Mouse (Mus musculus) frontal cortex, adult 2 months (tissue): Measurements from ENCODE around the gene Tdrd7. TPM values are rescaled to one million over a fixed set of nuclear protein-coding genes. Genes with fewer than 3 reads are reported as not detected.
A peak's percentile ranks its signal among the peaks of the same experiment; 100 is the strongest.

Experiments used
- DNase-seq, 2 experiments: peaks; one replicate each; pipeline ENCODE4 v3.0.0; 2022; ENCODE audit warnings: low spot score in 1 of 2; ENCODE audit errors: extremely low spot score in 1 of 2
- polyA plus RNA-seq: library from polyadenylated mRNA; depleted of rRNA; stranded (reverse); fragments of >200 nt; gene quantifications from 2 replicates; pipeline ENCODE4 v1.2.3, GENCODE M21; 2012

The Tdrd7 gene
- polyA plus RNA-seq, 1 experiment, result 30.7 TPM

DNA sequence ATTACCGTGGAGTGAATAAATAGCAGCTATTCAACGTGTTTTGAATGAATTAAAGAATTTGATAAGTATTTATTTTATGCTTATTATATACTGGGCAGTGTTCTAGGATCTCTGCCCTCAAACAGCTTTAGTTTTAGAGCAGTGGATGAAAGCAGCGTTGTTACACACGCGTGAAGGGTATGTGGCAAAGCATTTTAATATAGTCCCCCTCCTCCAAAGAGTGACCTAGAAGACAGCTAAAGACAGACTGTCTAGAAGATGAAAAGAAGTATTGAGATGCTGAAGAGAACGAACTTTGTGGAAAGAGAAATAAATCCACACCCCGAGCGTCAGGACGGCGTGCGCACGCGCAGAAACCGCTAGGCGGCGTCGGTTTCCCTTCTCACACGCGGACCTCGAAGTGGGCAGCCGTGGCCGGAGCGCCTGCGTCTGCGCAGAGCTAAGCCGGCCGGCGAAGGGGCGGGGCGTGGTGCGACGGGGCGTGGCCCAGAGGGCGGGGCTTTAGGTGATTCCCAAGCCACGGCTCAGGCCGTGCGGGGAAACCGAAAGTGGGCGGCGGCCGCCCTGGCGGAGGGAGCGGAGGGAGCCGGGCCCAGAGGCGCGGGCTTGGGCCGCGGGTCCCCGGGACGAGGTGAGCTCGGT lies 6.8 kb downstream of the Tdrd7 start:
- DNase-seq, result peak; percentile 94 to 99

DNA sequence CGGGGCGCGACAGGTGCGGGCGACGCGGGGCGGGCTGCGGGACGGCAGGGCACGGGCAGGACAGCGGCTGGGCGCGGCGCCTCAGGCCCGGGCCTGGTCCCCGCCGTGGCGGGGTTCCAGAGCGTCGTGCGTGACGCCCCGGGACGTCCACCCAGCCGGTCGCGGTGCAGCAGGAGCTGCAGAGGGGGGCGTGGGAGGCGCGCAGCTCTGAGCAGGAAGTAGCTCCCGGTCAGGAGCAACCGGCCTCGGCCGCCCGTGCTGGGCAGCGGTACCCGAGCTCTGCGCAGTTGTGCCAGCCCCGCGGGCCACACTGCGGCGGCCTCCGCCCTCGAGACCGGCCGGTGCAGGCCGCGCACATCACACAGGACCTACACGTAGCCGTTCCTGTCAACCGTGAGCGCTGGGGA lies 7.3 kb downstream of the Tdrd7 start:
- peak; percentile 14 to 54 for DNase-seq

DNA sequence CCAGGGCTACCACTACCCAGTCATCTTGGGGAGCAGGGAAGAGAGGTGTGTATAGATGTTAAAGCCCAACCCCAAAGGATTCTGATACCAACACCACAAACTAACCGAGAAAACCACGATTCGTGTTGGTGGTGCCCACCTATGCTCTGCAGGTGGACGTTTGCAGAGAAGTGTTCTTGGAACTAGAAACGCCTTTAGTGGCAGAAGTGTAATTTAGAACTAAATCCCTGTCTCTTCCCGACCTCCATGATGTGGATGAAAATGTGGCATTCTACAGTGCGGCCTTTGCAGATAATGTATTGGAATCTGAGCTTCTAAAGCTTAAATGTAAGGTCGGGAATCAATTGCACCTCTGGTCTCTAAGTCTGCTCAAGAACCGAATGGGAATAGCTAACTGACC lies 7.8 kb downstream of the Tdrd7 start:
- DNase-seq, result peak in 1 of 2 experiments; percentile 11

DNA sequence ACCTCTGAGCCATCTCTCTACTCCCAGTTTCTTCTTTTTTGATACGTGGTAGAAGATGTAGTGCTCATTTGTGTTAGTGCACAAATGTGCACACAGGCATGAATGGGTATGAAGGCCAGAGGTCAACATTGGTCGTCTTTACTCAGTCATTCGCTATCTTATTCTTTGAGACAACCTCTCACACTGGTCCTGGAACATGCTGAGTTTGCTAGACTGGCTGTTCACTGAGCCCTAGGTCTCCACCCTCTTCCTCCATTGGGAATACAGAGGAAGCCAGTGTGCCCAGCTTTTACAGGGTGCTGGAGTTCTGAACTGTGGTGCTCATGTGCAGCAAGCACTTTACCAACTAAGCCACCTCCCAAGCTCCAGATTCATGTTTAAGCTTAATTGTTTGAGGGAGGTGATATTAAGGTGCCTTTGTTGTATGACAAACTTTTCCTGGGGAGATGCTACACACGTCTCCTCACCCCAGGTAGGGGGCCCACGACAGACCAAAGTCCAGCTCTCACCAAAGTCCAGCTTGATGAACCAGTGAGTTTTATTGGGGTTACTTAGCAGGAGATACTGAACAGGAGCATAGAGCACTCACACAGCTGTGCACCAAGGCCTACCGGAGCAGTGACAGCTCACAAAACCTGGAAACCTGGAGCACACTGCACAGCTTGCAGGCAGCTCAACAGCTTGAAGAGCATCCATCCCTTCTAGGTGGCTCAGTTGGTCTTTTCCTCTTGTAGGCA lies 12.0 kb downstream of the Tdrd7 start:
- no peak for DNase-seq

DNA sequence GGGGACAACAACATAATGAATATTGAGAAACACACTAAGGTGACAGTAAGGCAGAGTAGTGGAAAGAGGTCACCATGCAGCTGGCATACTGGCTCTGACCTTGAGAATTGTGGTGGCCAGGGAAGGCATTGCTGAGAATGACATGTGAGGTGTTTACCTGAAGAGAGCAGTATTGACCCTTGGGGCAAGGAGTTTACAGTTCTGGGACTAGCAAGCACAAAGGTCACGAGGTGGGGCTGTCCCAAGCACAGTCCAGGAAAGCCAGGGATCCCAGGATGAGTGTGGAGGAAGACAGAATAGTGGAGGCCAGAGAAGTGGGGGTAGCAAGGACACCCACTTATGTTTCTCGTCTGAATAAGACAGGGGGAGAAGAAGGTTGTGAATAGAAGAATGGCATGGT lies 14.8 kb downstream of the Tdrd7 start:
- no peak for DNase-seq

DNA sequence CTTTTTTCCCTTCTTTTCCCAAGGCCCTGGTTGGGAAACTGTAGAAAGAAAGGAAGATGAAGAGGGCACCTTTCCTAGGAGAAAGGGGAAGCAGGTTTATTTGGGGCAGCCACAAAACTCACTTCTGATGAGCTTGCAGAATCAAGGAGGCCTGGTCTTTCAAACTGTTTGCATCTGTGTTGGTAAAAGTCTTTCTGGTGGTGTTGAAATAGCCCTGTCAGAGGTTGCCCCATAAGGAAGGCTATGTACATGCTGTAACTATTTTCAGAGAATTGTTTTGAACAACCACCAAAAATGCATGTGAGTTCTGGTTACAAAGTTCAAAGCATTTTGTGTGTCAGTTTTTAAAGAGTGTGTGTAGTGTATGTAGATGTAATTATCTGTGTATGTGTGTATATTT lies 15.9 kb downstream of the Tdrd7 start:
- DNase-seq, result no peak

DNA sequence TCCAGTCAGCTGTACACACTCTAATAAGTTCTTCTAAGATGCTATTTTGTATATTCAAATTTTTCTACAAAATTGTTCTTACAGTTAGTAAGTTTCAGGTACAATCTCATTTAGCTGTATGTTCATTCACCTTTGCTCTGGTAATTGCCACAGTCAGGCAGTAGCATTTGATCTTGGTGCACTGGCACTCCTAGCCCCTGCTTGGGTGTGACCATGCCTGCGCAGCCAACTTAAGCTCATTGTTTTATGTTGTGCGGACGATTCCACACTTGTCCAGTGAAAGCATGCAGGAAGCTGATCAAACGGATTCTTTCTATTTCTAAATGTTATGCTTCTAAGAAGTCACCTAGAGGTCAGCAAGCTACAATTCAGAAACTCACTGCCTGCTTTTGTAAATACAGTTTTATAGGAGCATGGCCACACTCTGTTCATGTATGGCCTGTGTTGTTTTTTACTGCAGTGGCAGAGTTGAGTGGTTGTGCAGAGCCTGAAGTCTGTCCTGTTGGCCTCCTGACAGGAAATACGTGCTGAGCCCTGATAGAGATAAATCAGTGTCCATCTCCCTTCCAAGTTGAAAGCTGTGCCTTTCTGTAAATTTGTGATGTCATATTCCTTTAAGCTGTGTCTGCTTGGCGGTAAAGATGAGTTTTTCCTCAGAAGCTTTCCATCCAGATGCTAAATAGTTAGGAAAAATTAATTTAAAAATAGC lies 25.4 kb downstream of the Tdrd7 start:
- DNase-seq, result no peak

DNA sequence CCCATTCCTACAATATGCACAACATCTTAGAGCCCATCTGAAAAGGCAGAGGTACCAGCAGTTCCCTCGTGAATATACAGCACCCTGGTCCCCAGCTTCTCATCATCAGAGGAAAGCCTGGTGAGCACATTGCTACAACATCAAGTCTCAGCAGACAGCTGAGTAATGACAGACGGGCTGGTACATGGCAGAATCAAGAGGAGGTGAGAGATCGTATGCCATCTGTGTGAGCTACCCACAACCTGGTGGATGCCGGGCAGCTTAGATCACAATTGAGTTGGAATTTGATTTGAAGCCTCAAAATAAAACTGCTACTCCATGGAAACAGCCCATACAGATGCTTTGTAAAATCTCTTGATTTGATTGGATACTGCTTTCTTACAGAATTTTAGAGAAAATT lies 33.4 kb downstream of the Tdrd7 start:
- peak in 1 of 2 experiments; percentile 24 for DNase-seq

DNA sequence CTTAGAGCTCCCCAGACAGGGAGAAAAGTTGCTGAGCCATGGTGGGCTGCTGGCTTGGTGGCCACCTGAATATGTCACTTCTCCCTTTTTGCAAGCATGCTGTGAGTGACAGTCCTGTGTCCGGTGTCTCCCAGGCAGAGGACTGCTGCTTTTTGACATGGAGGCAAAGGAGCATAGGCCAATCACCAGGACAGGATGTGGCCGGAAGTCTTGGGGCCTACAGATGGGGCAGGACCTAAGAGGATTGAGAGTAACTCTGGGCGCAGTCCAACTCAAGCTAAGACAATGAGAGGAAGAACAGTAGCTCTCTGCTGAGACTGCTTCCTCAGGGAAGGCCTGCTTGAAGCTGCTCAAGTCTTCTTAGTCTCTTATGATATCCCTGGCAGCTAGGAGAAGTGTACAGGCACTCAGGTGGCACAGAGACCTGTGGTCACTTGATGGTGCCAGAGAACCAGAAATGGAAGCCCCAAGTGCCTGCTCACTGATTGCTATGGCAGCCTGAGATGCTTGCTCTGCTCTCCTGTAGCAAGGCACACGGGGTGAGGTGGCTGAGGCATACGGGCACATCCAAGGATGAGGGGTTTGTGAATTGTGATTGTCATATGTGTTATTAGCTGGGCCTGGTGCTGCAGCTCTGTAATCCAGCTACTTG lies 43.1 kb downstream of the Tdrd7 start:
- DNase-seq, result no peak

DNA sequence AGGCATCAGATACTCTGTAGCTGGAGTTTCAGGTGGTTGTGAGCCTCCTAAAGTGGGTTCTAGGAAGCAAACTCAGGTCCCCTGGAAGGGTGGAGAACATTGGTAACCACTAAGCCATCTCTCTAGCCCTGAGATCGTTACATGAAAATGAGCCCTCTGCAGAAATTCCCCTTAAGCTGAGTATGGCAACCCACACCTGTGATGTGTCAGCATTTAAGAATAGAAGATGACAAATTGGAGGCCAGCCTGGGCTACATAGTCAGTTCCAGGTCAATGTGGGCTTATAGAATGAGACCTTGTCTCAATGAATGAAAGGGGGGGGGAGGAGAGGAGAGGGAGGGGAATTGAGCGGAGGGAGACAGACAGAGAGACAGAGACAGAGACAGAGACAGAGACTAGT lies 46.6 kb downstream of the Tdrd7 start:
- no peak for DNase-seq

DNA sequence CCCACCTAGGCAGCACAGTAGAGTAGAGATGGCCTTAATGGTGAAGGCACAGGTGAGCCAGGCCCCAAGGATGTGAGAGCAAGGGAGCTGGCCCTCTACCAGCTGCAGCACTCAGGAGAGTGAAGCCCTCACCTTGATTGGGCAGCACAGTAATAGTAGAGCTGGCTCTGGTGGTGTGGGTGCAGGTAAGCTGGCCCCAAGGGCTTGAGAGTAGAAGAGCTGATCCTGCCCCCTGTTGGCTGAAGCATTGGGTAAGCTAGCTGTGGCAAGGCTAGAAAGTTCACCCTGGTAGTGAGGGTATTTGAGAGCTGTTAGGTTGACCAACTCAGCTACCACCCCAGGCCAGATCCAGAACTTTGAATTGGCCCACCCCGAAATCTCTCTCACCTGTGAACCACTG lies 50.5 kb downstream of the Tdrd7 start:
- DNase-seq, result no peak

DNA sequence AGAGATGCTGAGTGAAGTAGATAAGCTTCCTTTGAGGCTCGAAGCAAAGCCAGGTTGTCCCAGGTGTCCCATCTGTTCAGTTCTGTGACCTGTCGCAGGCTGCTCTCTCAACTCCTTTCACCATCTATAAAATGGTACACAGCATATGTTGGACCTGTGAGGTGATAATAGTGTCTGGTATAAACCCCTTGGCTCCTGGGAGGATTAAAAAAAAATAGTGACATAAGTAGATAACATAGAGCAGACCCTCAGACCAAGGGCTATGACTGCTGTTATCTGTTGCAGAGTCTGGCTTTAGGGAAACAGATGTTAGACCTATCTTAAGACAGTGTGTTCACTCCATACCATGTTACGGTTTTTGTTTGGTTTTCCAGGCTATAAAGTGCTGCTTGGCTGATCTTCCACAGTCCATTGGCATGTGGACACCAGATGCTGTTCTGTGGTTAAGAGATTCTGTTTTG lies 57.9 kb downstream of the Tdrd7 start:
- no peak for DNase-seq

DNA sequence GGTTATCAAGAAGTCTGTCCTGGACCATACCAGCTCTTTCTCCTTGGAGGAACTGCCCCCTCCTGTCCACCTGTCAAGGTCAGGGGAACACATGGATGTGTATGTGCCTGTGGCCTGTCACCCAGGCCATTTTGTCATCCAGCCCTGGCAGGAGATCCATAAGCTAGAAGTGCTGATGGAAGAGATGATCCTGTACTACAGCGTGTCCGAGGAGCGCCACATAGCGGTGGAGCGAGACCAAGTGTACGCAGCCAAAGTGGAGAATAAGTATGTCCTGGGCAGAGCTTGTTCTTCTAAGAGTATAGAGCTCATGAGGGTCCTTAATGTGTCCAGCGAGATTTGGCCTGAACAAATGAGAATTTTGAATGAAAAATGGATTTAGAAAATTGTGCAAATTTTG lies 60.8 kb downstream of the Tdrd7 start:
- peak in 1 of 2 experiments; percentile 61 for DNase-seq

DNA sequence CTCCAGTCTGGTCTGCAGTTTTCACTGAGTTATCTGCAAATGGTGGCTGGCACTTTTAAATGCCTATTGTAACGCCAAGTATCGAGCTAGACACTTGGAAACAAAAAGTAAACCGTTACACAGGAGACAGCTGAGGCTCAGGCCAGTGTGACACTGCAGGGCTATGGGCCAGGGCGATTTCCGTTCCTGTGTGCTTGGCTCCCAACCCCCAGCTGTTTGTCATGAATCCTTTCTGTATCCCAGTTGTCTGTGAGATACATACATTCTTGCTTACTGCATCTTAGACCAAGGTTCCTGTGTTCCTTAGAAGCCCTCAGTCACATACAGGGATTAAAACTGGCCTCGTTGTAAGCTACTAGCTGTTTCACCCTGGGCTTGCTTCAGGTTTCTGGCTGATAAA lies 63.1 kb downstream of the Tdrd7 start:
- no peak for DNase-seq

DNA sequence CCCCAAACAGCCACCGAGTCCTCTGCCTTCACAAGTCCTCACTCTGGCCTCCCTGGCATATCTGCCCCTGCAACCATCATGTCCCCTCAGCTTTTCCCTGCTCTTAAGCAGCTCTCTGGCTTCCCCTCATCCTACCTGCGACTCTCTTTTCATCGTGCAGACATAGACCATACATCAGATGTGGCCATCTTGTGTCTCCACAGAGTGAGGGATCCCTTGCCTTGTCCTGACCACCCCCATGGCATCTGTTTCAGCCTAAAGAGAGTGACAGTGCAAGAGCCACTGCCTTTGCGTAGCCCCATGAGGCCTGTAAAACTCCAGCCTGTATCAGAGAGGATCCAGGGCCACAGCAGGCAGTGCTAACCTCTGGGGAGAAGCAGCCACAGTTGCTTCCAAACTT lies 63.6 kb downstream of the Tdrd7 start:
- DNase-seq, result no peak

DNA sequence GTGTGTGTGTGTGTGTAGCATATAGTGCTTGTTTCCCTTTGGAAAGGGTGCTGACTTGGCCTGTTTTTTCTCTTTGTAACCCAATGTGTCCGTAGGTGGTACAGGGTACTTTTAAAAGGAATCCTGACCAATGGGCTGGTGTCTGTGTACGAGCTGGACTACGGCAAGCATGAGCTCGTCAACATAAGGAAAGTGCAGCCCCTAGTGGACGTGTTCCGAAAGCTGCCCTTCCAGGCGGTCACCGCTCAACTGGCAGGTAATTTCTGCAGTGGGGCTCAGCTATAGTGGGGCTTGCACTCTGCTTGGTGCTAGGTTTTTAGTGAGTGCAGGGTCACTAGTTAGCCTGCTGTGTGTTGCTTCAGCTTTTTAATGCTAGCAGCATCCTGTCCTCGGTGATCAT lies 64.4 kb downstream of the Tdrd7 start:
- DNase-seq, result no peak

DNA sequence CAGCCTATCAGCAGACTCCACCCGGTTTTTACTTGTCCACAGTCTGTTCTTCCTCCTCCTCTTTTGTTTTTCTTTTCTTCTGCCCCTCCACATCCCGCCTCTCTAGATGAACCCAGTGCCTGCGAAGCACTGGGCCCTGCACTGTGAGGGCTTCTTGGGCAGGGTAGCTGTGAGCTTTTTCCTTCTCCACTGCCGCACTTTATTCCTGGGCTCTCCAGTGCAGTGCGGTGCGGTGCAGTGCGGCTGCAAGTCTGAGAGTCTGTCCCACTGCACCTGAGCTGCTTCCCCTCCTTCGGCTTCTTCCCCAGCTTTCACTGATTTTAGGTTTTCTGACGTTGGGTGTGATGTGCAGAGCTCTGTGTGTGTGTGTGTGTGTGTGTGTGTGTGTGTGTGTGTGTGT lies 67.3 kb downstream of the Tdrd7 start:
- no peak for DNase-seq

DNA sequence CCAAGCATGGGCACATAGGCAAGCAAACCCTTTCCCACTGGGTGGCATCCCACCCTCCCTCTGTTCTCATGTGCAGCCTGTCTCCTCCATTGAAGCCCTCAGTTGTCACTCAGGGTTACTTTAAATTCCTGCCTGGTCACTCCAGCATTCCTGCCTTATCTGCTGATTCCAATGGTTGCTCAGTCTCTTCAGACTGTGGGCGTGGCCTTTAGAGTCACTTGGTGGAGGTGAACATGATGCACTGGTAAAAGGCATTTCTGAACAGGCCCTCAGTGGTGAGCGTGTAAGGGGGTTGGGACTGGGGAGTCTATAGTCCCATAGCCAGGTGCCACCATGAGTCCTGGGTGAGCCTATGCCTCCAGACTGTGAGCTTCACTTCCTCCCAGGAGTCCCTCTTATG lies 68.1 kb downstream of the Tdrd7 start:
- DNase-seq, result no peak

DNA sequence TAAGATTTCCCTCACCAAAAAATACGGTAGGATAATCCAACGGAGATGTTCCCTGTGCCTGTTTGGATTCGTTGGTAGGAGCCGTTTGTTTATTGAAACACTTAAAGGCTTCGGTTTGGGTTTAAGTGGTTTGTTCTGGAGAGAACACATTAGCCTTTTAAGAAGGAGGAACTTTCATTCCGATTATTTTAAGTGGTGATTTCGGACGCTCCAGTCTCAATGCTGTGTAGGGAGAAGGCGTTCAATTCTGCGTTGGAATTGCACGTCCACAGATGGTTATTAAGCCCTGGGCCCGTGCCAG lies 73.4 kb downstream of the Tdrd7 start:
- DNase-seq, result no peak

DNA sequence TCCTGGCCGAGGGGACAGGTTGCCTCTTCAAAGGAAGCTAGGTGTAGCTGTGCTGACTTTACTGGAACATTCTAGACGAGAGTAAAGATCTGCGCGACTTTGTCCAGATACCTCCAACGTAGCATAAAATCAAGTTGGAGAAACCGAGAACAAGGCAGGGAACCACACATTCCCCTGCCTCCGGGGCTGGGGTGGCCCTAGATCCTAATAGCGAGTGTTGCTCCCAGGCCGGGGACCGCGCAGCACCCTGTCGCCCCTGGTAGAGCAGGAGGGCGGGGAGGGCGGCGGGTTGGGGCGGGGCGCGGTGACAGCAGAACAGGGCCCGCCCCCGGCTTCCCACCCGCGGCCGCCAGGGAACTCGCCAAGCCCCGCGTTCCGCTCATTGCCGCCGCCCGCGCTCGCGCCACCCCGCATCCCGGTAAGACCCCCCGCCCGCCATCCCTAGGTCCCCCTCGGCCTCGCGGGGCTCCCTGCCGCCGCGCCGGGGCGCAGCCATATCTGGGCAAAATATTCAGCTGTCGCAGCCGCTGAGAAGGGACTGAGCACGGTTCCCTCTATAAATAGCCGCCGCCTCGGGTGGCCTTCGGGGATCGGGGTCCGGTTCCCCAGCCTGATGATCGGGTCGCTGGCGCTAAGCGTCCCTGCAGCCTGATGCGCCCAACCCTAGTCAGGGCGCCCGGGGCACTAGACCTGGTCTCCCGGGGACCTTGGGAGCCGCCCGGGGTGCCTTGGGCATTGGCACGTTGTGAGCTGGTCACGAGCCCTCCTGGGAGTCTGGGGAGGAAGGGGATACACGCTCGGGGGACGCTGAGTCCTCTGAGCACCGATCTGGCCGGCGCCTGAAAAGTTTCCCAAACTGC lies 74.0 kb downstream of the Tdrd7 start, which contains the start of gene Tmod1:
Gene Tmod1, plus strand, starts transcription at position 44 of the 860 bp plus-strand sequence.
- DNase-seq, result peak in 1 of 2 experiments; percentile 69
